ENCODE assay signal across 24 mouse cellular contexts in the genomic region with DNA sequence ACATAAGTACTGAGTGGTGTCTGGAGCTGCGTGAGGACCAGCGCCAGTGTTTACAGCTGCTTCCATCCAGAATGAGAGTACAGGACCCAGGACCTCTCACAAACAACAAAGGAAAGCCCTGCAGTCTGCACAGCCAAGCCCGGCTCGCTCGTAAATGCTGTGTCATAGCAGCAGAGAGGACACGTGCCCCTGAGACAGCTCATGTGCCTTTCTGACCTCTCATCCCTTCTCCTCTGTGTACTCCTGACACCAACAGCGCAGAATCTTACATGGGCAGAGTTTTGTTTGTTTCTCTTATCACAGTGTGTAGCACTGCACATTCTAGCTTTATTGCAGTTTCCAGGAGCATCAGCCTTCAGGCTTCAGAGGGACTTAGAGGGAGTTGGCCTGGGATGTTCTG. TPM values are rescaled to one million over a fixed set of nuclear protein-coding genes. Genes with fewer than 3 reads are reported as not detected.
DNase-seq lines count a peak whose midpoint lies in the region; ATAC-seq and TF ChIP-seq lines count a peak whose summit lies in the region.
"Had no signal": no experiment of that assay in that cellular context is flagged by ENCODE, and none has a peak within 500 bp of the region (broad histone marks: within the 10 kb centered on the region; RNA-seq: fewer than 3 reads in every experiment).

No protein-coding gene starts in this region.

- no peaks in the 10 kb centered on the region for H3K9me3 ChIP-seq in intestine, embryonic 15.5 days
- H3K9me3 ChIP-seq in liver, postnatal 0 days (ENCODE audit: low read length): no peaks in the 10 kb centered on the region
- H3K9me3 ChIP-seq in hindbrain, embryonic 14.5 days (ENCODE audit: control insufficient read depth, low read length): no peaks in the 10 kb centered on the region
- H3K9me3 ChIP-seq: embryonic facial prominence, embryonic 15.5 days; forebrain, embryonic 10.5 days; heart, embryonic 12.5 days; hindbrain, embryonic 12.5 days; limb, embryonic 12.5 days; lung, embryonic 15.5 days; midbrain, embryonic 15.5 days; neural tube, embryonic 15.5 days; stomach, embryonic 15.5 days had no signal

- no peak overlapping the region for H3K4me2 ChIP-seq in intestine, embryonic 15.5 days (replicated peaks)
- H3K4me2 ChIP-seq in liver, postnatal 0 days (ENCODE audit: low read depth, low read length): no peak overlapping the region
- H3K4me2 ChIP-seq in hindbrain, embryonic 14.5 days (replicated peaks): no peak overlapping the region
- H3K4me2 ChIP-seq: embryonic facial prominence, embryonic 15.5 days; heart, embryonic 12.5 days; hindbrain, embryonic 12.5 days; limb, embryonic 12.5 days; lung, embryonic 15.5 days; midbrain, embryonic 15.5 days; neural tube, embryonic 15.5 days; stomach, embryonic 15.5 days had no signal

- H3K27ac ChIP-seq in intestine, embryonic 15.5 days: peak overlapping the region; percentile 27; the same call in 1 of the 2 replicates
- H3K27ac ChIP-seq in liver, postnatal 0 days (ENCODE audit: low read depth): peak overlapping the region; percentile 16; the same call in 1 of the 2 replicates
- H3K27ac ChIP-seq in hindbrain, embryonic 14.5 days: no peak overlapping the region
- H3K27ac ChIP-seq: embryonic facial prominence, embryonic 15.5 days; forebrain, embryonic 10.5 days; gastrocnemius, adult 2 months; hindbrain, embryonic 12.5 days; limb, embryonic 12.5 days; lung, embryonic 15.5 days; midbrain, embryonic 15.5 days; neural tube, embryonic 15.5 days; stomach, embryonic 15.5 days had no signal

- H3K9ac ChIP-seq in intestine, embryonic 15.5 days: no peak overlapping the region
- no peak overlapping the region for H3K9ac ChIP-seq in liver, postnatal 0 days (replicated peaks)
- H3K9ac ChIP-seq in hindbrain, embryonic 14.5 days: no peak overlapping the region
- H3K9ac ChIP-seq: embryonic facial prominence, embryonic 15.5 days; heart, embryonic 12.5 days; hindbrain, embryonic 12.5 days; limb, embryonic 12.5 days; lung, embryonic 15.5 days; midbrain, embryonic 15.5 days; neural tube, embryonic 15.5 days; stomach, embryonic 15.5 days had no signal

- no peaks in the 10 kb centered on the region for H3K27me3 ChIP-seq in intestine, embryonic 15.5 days (replicated peaks)
- no peaks in the 10 kb centered on the region for H3K27me3 ChIP-seq in liver, postnatal 0 days (ENCODE audit: insufficient read depth, low read length)
- no peaks in the 10 kb centered on the region for H3K27me3 ChIP-seq in hindbrain, embryonic 14.5 days (ENCODE audit: control insufficient read depth, insufficient read depth, low read length)
- H3K27me3 ChIP-seq: embryonic facial prominence, embryonic 15.5 days; heart, embryonic 12.5 days; hindbrain, embryonic 12.5 days; limb, embryonic 12.5 days; lung, embryonic 15.5 days; midbrain, embryonic 15.5 days; neural tube, embryonic 15.5 days; stomach, embryonic 15.5 days had no signal

- TF ChIP-seq EP300 in liver, postnatal 0 days (IDR thresholded peaks at IDR 0.05; ENCODE audit: low read depth): no peak

- no peaks in the 10 kb centered on the region for H3K4me1 ChIP-seq in intestine, embryonic 15.5 days (replicated peaks)
- H3K4me1 ChIP-seq in liver, postnatal 0 days (ENCODE audit: insufficient read depth): no peaks in the 10 kb centered on the region
- no peaks in the 10 kb centered on the region for H3K4me1 ChIP-seq in hindbrain, embryonic 14.5 days (replicated peaks; ENCODE audit: control insufficient read depth, insufficient read depth, low read length)
- H3K4me1 ChIP-seq: embryonic facial prominence, embryonic 15.5 days; forebrain, embryonic 10.5 days; hindbrain, embryonic 12.5 days; limb, embryonic 12.5 days; lung, embryonic 15.5 days; midbrain, embryonic 15.5 days; stomach, embryonic 15.5 days had no signal

- DNase-seq in layer of hippocampus, adult 9-11 months: peak; percentile 37
- DNase-seq in layer of hippocampus, postnatal 10 days (ENCODE audit: low spot score in 2 of 2): no peak
- peak; percentile 67 for DNase-seq in brain, adult 2 months (ENCODE audit: low read depth, low spot score)
- no peak for DNase-seq in liver, postnatal 0 days
- DNase-seq in hindbrain, embryonic 14.5 days (ENCODE audit: low spot score): no peak
- no peak for DNase-seq in ovary, postnatal 10 days (ENCODE audit: low spot score)
- no peak for DNase-seq in cerebellum, adult 18-20 months
- DNase-seq: cerebellum, adult 9-11 months; gastrocnemius, adult 2 months; heart, postnatal 14 days; kidney, postnatal 14 days; lung, postnatal 4 days; right cerebral cortex, postnatal 25 days had no signal

- no peak overlapping the region for H3K4me3 ChIP-seq in intestine, embryonic 15.5 days (replicated peaks)
- no peak overlapping the region for H3K4me3 ChIP-seq in liver, postnatal 0 days (ENCODE audit: low read depth, low read length)
- no peak overlapping the region for H3K4me3 ChIP-seq in hindbrain, embryonic 14.5 days (replicated peaks; ENCODE audit: low read length)
- H3K4me3 ChIP-seq: embryonic facial prominence, embryonic 15.5 days; forebrain, embryonic 10.5 days; gastrocnemius, adult 2 months; heart, embryonic 12.5 days; hindbrain, embryonic 12.5 days; limb, embryonic 12.5 days; lung, embryonic 15.5 days; midbrain, embryonic 15.5 days; neural tube, embryonic 15.5 days; stomach, embryonic 15.5 days had no signal

- peak; percentile 87 for ATAC-seq in intestine, embryonic 15.5 days
- peak; percentile 78 for ATAC-seq in liver, postnatal 0 days
- no peak for ATAC-seq in hindbrain, embryonic 14.5 days (ENCODE audit: low FRiP score)
- ATAC-seq: inflammation-experienced regulatory T-cells, adult 6 months; midbrain, embryonic 15.5 days had no signal

- 41% methylated on average over 7 of the region's 7 CpGs for WGBS in intestine, embryonic 15.5 days
- 67% methylated on average over 7 of the region's 7 CpGs for WGBS in liver, postnatal 0 days (ENCODE audit: insufficient replicate concordance)
- WGBS in hindbrain, embryonic 14.5 days: 89% methylated on average over 7 of the region's 7 CpGs

- TF ChIP-seq CTCF in liver, postnatal 0 days (IDR thresholded peaks at IDR 0.05; ENCODE audit: low read depth): no peak

- peaks cover 19% of the 10 kb centered on the region for H3K36me3 ChIP-seq in intestine, embryonic 15.5 days
- peaks cover 38% of the 10 kb centered on the region for H3K36me3 ChIP-seq in liver, postnatal 0 days (replicated peaks; ENCODE audit: insufficient read depth, low read length)
- no peaks in the 10 kb centered on the region; the same call in 1 of the 2 replicates for H3K36me3 ChIP-seq in hindbrain, embryonic 14.5 days (replicated peaks; ENCODE audit: control insufficient read depth, insufficient read depth)
- H3K36me3 ChIP-seq: midbrain, embryonic 15.5 days had no signal

RNA-seq across cellular contexts. Expression of gene Synj2, which starts 14.4 kb away (rescaled TPM):
- total RNA-seq in layer of hippocampus, postnatal 10 days (2021): 10 to 100 TPM; 37.9 to 38.9 TPM
- 4.8 and 4.9 TPM in 2 replicates for polyA plus RNA-seq in intestine, embryonic 15.5 days (2015; fragmentation: Nextera tagmentation; extraction: Ambion mirVana)
- 0.62 TPM in 2 replicates for polyA plus RNA-seq in liver, postnatal 0 days (2015; fragmentation: Nextera tagmentation; extraction: Ambion mirVana)
- polyA plus RNA-seq in hindbrain, embryonic 14.5 days (2014; fragmentation: Nextera tagmentation; extraction: Ambion mirVana): 1.3 and 1.9 TPM in 2 replicates

Comparison
In these comparisons a context has a peak if more than half of its experiments do, and no peak if none do; other contexts are left out.
1. DNase-seq: peak in layer of hippocampus, adult 9-11 months (single experiment) and brain, adult 2 months (single experiment); none in layer of hippocampus, postnatal 10 days (0 of 2), liver, postnatal 0 days (single experiment), hindbrain, embryonic 14.5 days (single experiment), ovary, postnatal 10 days (single experiment) and cerebellum, adult 18-20 months (0 of 2).